Mouse (Mus musculus): ENCODE measurements around the gene Dock1.

Gene Dock1

DNA sequence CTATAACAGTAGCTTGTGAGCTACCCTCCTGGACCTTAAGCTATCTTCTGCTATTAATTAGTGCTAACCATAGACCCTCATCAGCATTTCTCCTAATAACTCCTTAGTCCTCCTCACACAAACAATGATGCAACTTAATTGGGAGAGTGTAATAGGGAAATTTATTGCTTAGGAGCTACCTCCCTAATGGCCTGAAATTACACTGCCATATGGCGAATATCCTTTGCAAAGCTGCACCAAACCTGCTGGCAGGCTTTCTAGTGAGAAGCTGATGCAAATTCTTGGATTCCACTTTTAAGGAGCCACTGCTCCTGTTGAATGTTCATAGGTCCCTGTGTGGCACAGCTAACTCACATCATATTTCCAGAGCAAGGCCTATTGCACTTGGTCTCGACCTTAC, 320.5 kb downstream of the Dock1 start:
- no peaks in the 10 kb centered on the region for H3K9me3 ChIP-seq (ENCODE audit: low read length)
- H3K36me3 ChIP-seq (ENCODE audit: insufficient read depth, low read length) = peaks cover 14% of the 10 kb centered on the region
- H3K27me3 ChIP-seq (ENCODE audit: insufficient read depth, low read length) = no peaks in the 10 kb centered on the region
- TF ChIP-seq POU5F1 (IDR thresholded peaks at IDR 0.05; ENCODE audit: borderline replicate concordance, low read length) (no peak), CTCF (conservative IDR thresholded peaks at IDR 0.05; ENCODE audit: low read length) (no peak), NANOG (IDR thresholded peaks at IDR 0.05; ENCODE audit: borderline replicate concordance, low read length) (no peak)
- no peak overlapping the region for H3K4me3 ChIP-seq (replicated peaks; ENCODE audit: low read length)
- no peaks in the 10 kb centered on the region for H3K4me1 ChIP-seq (replicated peaks; ENCODE audit: low read depth, low read length)

GRCm38 (mm10) chr7:134994983-134995382, 324.5 kb downstream of the Dock1 start:
- no peak overlapping the region for H3K4me3 ChIP-seq (replicated peaks; ENCODE audit: low read length)
- TF ChIP-seq CTCF (conservative IDR thresholded peaks at IDR 0.05; ENCODE audit: low read length) (no peak), NANOG (IDR thresholded peaks at IDR 0.05; ENCODE audit: borderline replicate concordance, low read length) (no peak), POU5F1 (IDR thresholded peaks at IDR 0.05; ENCODE audit: borderline replicate concordance, low read length) (no peak)
- no peaks in the 10 kb centered on the region for H3K27me3 ChIP-seq (ENCODE audit: insufficient read depth, low read length)
- no peaks in the 10 kb centered on the region for H3K9me3 ChIP-seq (ENCODE audit: low read length)
- H3K4me1 ChIP-seq (replicated peaks; ENCODE audit: low read depth, low read length) = no peaks in the 10 kb centered on the region
- H3K36me3 ChIP-seq (ENCODE audit: insufficient read depth, low read length) = peaks cover 24% of the 10 kb centered on the region

DNA sequence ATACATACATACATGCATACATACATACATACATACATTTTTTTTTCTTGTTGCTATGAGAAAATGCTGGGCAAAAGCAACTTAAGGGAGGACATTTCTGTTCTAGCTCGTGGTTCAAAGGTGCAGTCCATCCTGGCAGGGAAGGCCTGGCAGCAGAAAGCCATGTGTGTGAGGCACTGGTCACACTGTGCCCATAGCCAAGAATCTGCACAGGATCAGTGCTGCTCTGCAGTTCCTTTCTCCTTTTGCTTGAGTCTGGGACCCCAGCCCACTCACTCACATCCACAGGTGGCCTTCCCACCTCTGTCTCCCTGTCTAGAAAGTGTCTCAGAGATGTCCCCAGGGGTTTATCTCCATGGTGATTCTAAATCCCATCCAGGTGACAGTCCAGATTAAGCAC, 331.8 kb downstream of the Dock1 start:
- peaks cover 5% of the 10 kb centered on the region for H3K4me1 ChIP-seq (replicated peaks; ENCODE audit: low read depth, low read length)
- H3K4me3 ChIP-seq (replicated peaks; ENCODE audit: low read length) = no peak overlapping the region
- H3K9me3 ChIP-seq (ENCODE audit: low read length) = no peaks in the 10 kb centered on the region
- no peaks in the 10 kb centered on the region for H3K27me3 ChIP-seq (ENCODE audit: insufficient read depth, low read length)
- TF ChIP-seq NANOG (IDR thresholded peaks at IDR 0.05; ENCODE audit: borderline replicate concordance, low read length) (no peak), POU5F1 (IDR thresholded peaks at IDR 0.05; ENCODE audit: borderline replicate concordance, low read length) (no peak), CTCF (conservative IDR thresholded peaks at IDR 0.05; ENCODE audit: low read length) (no peak)
- peaks cover 40% of the 10 kb centered on the region for H3K36me3 ChIP-seq (ENCODE audit: insufficient read depth, low read length)

DNA sequence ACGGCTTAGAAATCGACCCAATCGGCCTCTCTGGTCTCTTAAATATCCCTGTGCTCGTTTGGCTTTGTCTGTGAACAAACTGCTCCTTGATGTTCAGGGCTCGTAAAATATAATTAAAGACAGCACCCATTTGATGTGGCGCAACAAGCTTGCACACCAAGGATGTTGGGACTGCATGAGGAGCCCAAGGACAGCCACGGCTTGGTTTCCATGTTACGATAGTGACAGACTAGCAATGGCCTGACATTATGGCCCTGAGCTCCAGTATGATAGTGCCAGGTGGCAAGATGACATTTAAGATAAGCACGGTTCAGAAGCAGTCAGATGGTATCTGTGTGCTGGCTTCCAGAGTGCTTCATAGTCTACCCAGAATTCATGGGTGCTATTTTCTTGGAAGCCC, 332.4 kb downstream of the Dock1 start:
- no peak for TF ChIP-seq NANOG (IDR thresholded peaks at IDR 0.05; ENCODE audit: borderline replicate concordance, low read length)
- no peak for TF ChIP-seq POU5F1 (IDR thresholded peaks at IDR 0.05; ENCODE audit: borderline replicate concordance, low read length)
- no peak for TF ChIP-seq CTCF (conservative IDR thresholded peaks at IDR 0.05; ENCODE audit: low read length)
- no peaks in the 10 kb centered on the region for H3K27me3 ChIP-seq (ENCODE audit: insufficient read depth, low read length)
- peaks cover 40% of the 10 kb centered on the region for H3K36me3 ChIP-seq (ENCODE audit: insufficient read depth, low read length)
- no peaks in the 10 kb centered on the region for H3K9me3 ChIP-seq (ENCODE audit: low read length)
- H3K4me1 ChIP-seq (replicated peaks; ENCODE audit: low read depth, low read length) = peaks cover 5% of the 10 kb centered on the region
- H3K4me3 ChIP-seq (replicated peaks; ENCODE audit: low read length) = no peak overlapping the region

GRCm38 (mm10) chr7:135005964-135006560, 335.6 kb downstream of the Dock1 start:
- H3K27me3 ChIP-seq (ENCODE audit: insufficient read depth, low read length) = no peaks in the 10 kb centered on the region
- H3K4me3 ChIP-seq (replicated peaks; ENCODE audit: low read length) = no peak overlapping the region
- TF ChIP-seq NANOG (IDR thresholded peaks at IDR 0.05; ENCODE audit: borderline replicate concordance, low read length) (no peak), CTCF (conservative IDR thresholded peaks at IDR 0.05; ENCODE audit: low read length) (no peak), POU5F1 (IDR thresholded peaks at IDR 0.05; ENCODE audit: borderline replicate concordance, low read length) (no peak)
- peaks cover 19% of the 10 kb centered on the region; the same call in 1 of the 2 replicates for H3K36me3 ChIP-seq (ENCODE audit: insufficient read depth, low read length)
- H3K4me1 ChIP-seq (replicated peaks; ENCODE audit: low read depth, low read length) = peaks cover 12% of the 10 kb centered on the region
- no peaks in the 10 kb centered on the region for H3K9me3 ChIP-seq (ENCODE audit: low read length)

GRCm38 (mm10) chr7:135008021-135008420, 337.6 kb downstream of the Dock1 start:
- Histone ChIP-seq H3K27me3 (ENCODE audit: insufficient read depth, low read length) (no peaks in the 10 kb centered on the region), H3K9me3 (ENCODE audit: low read length) (no peaks in the 10 kb centered on the region), H3K4me3 (replicated peaks; ENCODE audit: low read length) (no peak overlapping the region), H3K36me3 (ENCODE audit: insufficient read depth, low read length) (peaks cover 5% of the 10 kb centered on the region; the same call in 1 of the 2 replicates), H3K4me1 (replicated peaks; ENCODE audit: low read depth, low read length) (peaks cover 12% of the 10 kb centered on the region)
- no peak for TF ChIP-seq POU5F1 (IDR thresholded peaks at IDR 0.05; ENCODE audit: borderline replicate concordance, low read length)
- TF ChIP-seq NANOG (IDR thresholded peaks at IDR 0.05; ENCODE audit: borderline replicate concordance, low read length) = no peak
- TF ChIP-seq CTCF (conservative IDR thresholded peaks at IDR 0.05; ENCODE audit: low read length) = no peak

GRCm38 (mm10) chr7:135010997-135011396, 340.5 kb downstream of the Dock1 start:
- no peak for TF ChIP-seq CTCF (conservative IDR thresholded peaks at IDR 0.05; ENCODE audit: low read length)
- no peak overlapping the region for H3K4me3 ChIP-seq (replicated peaks; ENCODE audit: low read length)
- H3K27me3 ChIP-seq (ENCODE audit: insufficient read depth, low read length) = no peaks in the 10 kb centered on the region
- no peaks in the 10 kb centered on the region for H3K36me3 ChIP-seq (ENCODE audit: insufficient read depth, low read length)
- H3K9me3 ChIP-seq (ENCODE audit: low read length) = no peaks in the 10 kb centered on the region
- H3K4me1 ChIP-seq (replicated peaks; ENCODE audit: low read depth, low read length) = peaks cover 9% of the 10 kb centered on the region

GRCm38 (mm10) chr7:135017531-135017930, 347.1 kb downstream of the Dock1 start:
- no peaks in the 10 kb centered on the region for H3K4me1 ChIP-seq (replicated peaks; ENCODE audit: low read depth, low read length)
- H3K27me3 ChIP-seq (ENCODE audit: insufficient read depth, low read length) = no peaks in the 10 kb centered on the region
- H3K9me3 ChIP-seq (ENCODE audit: low read length) = no peaks in the 10 kb centered on the region
- TF ChIP-seq POU5F1 (IDR thresholded peaks at IDR 0.05; ENCODE audit: borderline replicate concordance, low read length) = no peak
- no peak for TF ChIP-seq NANOG (IDR thresholded peaks at IDR 0.05; ENCODE audit: borderline replicate concordance, low read length)
- no peak for TF ChIP-seq CTCF (conservative IDR thresholded peaks at IDR 0.05; ENCODE audit: low read length)
- H3K36me3 ChIP-seq (ENCODE audit: insufficient read depth, low read length) = no peaks in the 10 kb centered on the region
- H3K4me3 ChIP-seq (replicated peaks; ENCODE audit: low read length) = no peak overlapping the region

- Histone ChIP-seq H3K27me3 (ENCODE audit: insufficient read depth, low read length) (no peaks in the 10 kb centered on the region), H3K4me3 (replicated peaks; ENCODE audit: low read length) (no peak overlapping the region), H3K9me3 (ENCODE audit: low read length) (no peaks in the 10 kb centered on the region), H3K4me1 (replicated peaks; ENCODE audit: low read depth, low read length) (no peaks in the 10 kb centered on the region), H3K36me3 (ENCODE audit: insufficient read depth, low read length) (no peaks in the 10 kb centered on the region)
- TF ChIP-seq CTCF (conservative IDR thresholded peaks at IDR 0.05; ENCODE audit: low read length) (no peak), NANOG (IDR thresholded peaks at IDR 0.05; ENCODE audit: borderline replicate concordance, low read length) (no peak), POU5F1 (IDR thresholded peaks at IDR 0.05; ENCODE audit: borderline replicate concordance, low read length) (no peak)
Observed at GRCm38 (mm10) chr7:135020762-135021161, 350.3 kb downstream of the Dock1 start.

Data from E14TG2a.4 (cell line).